Mouse (Mus musculus) hindbrain, postnatal 0 days (tissue): ENCODE data around the gene Fmnl2. TPM values are rescaled to one million over a fixed set of nuclear protein-coding genes. Genes with fewer than 3 reads are reported as not detected.

Source experiments
- ATAC-seq: fragments of 200-750 bp; cut with Nextera tagmentation; 2 replicates; pipeline ENCODE4 v1.8.0; 2017; ENCODE audit warnings: mild to moderate bottlenecking, moderate TSS enrichment, moderate library complexity
- DNase-seq: peaks from one replicate; pipeline ENCODE4 v3.0.0-alpha.2; 2015; ENCODE audit warnings: low spot score
- H3K27ac ChIP-seq: fragments of 300-500 bp; sonication (generic); 2 replicates; pipeline ENCODE4 v1.5.1; 2014; ENCODE audit warnings: mild to moderate bottlenecking
- H3K27me3 ChIP-seq: fragments of 300-500 bp; sonication (generic); 2 replicates; pipeline ENCODE4 v1.6.1; 2014; ENCODE audit warnings: low read length, mixed read lengths; ENCODE audit not compliant: insufficient read depth
- H3K36me3 ChIP-seq: fragments of 300-500 bp; sonication (generic); 2 replicates; pipeline ENCODE4 v1.6.1; 2014; ENCODE audit warnings: low read length, mixed read lengths; ENCODE audit not compliant: insufficient read depth
- H3K4me1 ChIP-seq: fragments of 300-500 bp; sonication (generic); 2 replicates; pipeline ENCODE4 v1.6.1; 2014; ENCODE audit warnings: antibody characterized with exemption, low read length, mixed read lengths; ENCODE audit not compliant: insufficient read depth
- H3K4me2 ChIP-seq: fragments of 300-500 bp; sonication (generic); 2 replicates; pipeline ENCODE4 v1.6.1; 2014; ENCODE audit warnings: low read depth, mild to moderate bottlenecking, low read length, moderate library complexity, mixed read lengths
- H3K4me3 ChIP-seq: fragments of 300-500 bp; sonication (generic); 2 replicates; pipeline ENCODE4 v1.5.1; 2014; ENCODE audit warnings: low read length
- H3K9ac ChIP-seq: fragments of 300-500 bp; sonication (generic); replicated peaks from 2 replicates; pipeline ENCODE4 v1.6.1; 2014; ENCODE audit warnings: mild to moderate bottlenecking, low read length, moderate library complexity, mixed read lengths
- H3K9me3 ChIP-seq: fragments of 300-500 bp; sonication (generic); 2 replicates; pipeline ENCODE4 v1.6.1; 2016; ENCODE audit warnings: low read length, mixed read lengths
- CTCF ChIP-seq: IDR thresholded peaks from 2 replicates; pipeline ENCODE4 v1.5.1; 2016; ENCODE audit warnings: antibody characterized with exemption, control low read depth, low read depth
- WGBS: fragments of 180-500 bp; shearing (Covaris S2); extraction: QIAGEN DNeasy Blood & Tissue Kit; methylation state at CpG from one replicate; pipeline ENCODE4 v1.1.7; 2014; 5-methylcytosine and 5-hydroxymethylcytosine counted together
- polyA plus RNA-seq: library from polyadenylated mRNA; unstranded; fragments of >200 nt; fragmentation: Nextera tagmentation; extraction: Ambion mirVana; gene quantifications from 2 replicates; pipeline ENCODE4 v1.2.1, GENCODE M21; 2015
- total RNA-seq: library from RNA; depleted of rRNA; stranded (reverse); fragments of >200 nt; gene quantifications from 2 replicates; pipeline ENCODE4 v1.2.3, GENCODE M21; 2014

Gene Fmnl2
- total and polyA plus RNA-seq, 2 experiments from 2014 or later: 9.3 to 27.6 TPM

- 84% methylated on average over 6 of the region's 6 CpGs for WGBS
- no peak for DNase-seq
- Histone ChIP-seq H3K27me3 (no peaks in the 10 kb centered on the region), H3K36me3 (no peaks in the 10 kb centered on the region), H3K9ac (no peak overlapping the region), H3K27ac (no peak overlapping the region), H3K9me3 (no peaks in the 10 kb centered on the region), H3K4me3 (no peak overlapping the region), H3K4me2 (no peak overlapping the region), H3K4me1 (peaks cover 6% of the 10 kb centered on the region; the same call in 1 of the 2 replicates)
- TF ChIP-seq CTCF: no peak
- ATAC-seq: no peak
These were observed 120.4 kb downstream of the Fmnl2 start for GRCm38 (mm10) chr2:52977921-52978675.

- Histone ChIP-seq H3K4me2 (no peak overlapping the region), H3K9ac (no peak overlapping the region), H3K27ac (no peak overlapping the region), H3K9me3 (no peaks in the 10 kb centered on the region), H3K27me3 (no peaks in the 10 kb centered on the region), H3K36me3 (no peaks in the 10 kb centered on the region), H3K4me3 (no peak overlapping the region), H3K4me1 (peaks cover 6% of the 10 kb centered on the region; the same call in 1 of the 2 replicates)
- ATAC-seq (no peak), DNase-seq (no peak)
- TF ChIP-seq CTCF: no peak
- WGBS: 85% methylated on average over 2 of the region's 2 CpGs
These were observed 121.1 kb downstream of the Fmnl2 start for GRCm38 (mm10) chr2:52978796-52979195.

- H3K4me2 ChIP-seq: no peak overlapping the region
- no peak overlapping the region for H3K9ac ChIP-seq
- ATAC-seq (no peak), DNase-seq (no peak)
- H3K4me1 ChIP-seq: peaks cover 6% of the 10 kb centered on the region; the same call in 1 of the 2 replicates
- H3K9me3 ChIP-seq: no peaks in the 10 kb centered on the region
- no peaks in the 10 kb centered on the region for H3K27me3 ChIP-seq
- 45% methylated on average over 4 of the region's 4 CpGs for WGBS
- no peak for TF ChIP-seq CTCF
- no peaks in the 10 kb centered on the region for H3K36me3 ChIP-seq
- H3K4me3 ChIP-seq: no peak overlapping the region
- 0 out of 2 replicates have a peak overlapping the region, but pooled peaks have one; percentile 9 for H3K27ac ChIP-seq
These were observed 121.7 kb downstream of the Fmnl2 start for GRCm38 (mm10) chr2:52979280-52979763.

GRCm38 (mm10) chr2:52981126-52981525, 123.5 kb downstream of the Fmnl2 start:
- WGBS: 81% methylated on average over 7 of the region's 7 CpGs
- no peak overlapping the region for H3K4me3 ChIP-seq
- TF ChIP-seq CTCF: no peak
- H3K9me3 ChIP-seq: no peaks in the 10 kb centered on the region
- H3K27me3 ChIP-seq: no peaks in the 10 kb centered on the region
- no peak for ATAC-seq
- DNase-seq: no peak
- H3K4me2 ChIP-seq: no peak overlapping the region
- no peak overlapping the region for H3K9ac ChIP-seq
- no peaks in the 10 kb centered on the region for H3K36me3 ChIP-seq
- H3K4me1 ChIP-seq: peaks cover 17% of the 10 kb centered on the region
- no peak overlapping the region for H3K27ac ChIP-seq

GRCm38 (mm10) chr2:52981595-52981994, 123.9 kb downstream of the Fmnl2 start:
- Histone ChIP-seq H3K36me3 (no peaks in the 10 kb centered on the region), H3K4me1 (peaks cover 20% of the 10 kb centered on the region), H3K9ac (no peak overlapping the region), H3K9me3 (no peaks in the 10 kb centered on the region), H3K4me3 (no peak overlapping the region), H3K27me3 (no peaks in the 10 kb centered on the region), H3K4me2 (no peak overlapping the region), H3K27ac (no peak overlapping the region)
- 89% methylated on average over 8 of the region's 8 CpGs for WGBS
- DNase-seq (no peak), ATAC-seq (no peak)
- no peak for TF ChIP-seq CTCF

GRCm38 (mm10) chr2:52982502-52982901, 124.8 kb downstream of the Fmnl2 start:
- Histone ChIP-seq H3K27ac (no peak overlapping the region), H3K9ac (no peak overlapping the region), H3K36me3 (no peaks in the 10 kb centered on the region), H3K9me3 (no peaks in the 10 kb centered on the region), H3K4me1 (peaks cover 24% of the 10 kb centered on the region), H3K27me3 (no peaks in the 10 kb centered on the region), H3K4me3 (no peak overlapping the region), H3K4me2 (no peak overlapping the region)
- DNase-seq (no peak), ATAC-seq (no peak)
- 89% methylated on average over 3 of the region's 3 CpGs for WGBS
- TF ChIP-seq CTCF: no peak

- no peak for DNase-seq
- no peaks in the 10 kb centered on the region for H3K27me3 ChIP-seq
- peaks cover 29% of the 10 kb centered on the region for H3K4me1 ChIP-seq
- no peak for TF ChIP-seq CTCF
- H3K36me3 ChIP-seq: no peaks in the 10 kb centered on the region
- no peak for ATAC-seq
- H3K4me2 ChIP-seq: no peak overlapping the region
- WGBS: 52% methylated on average over 1 of the region's 1 CpGs
- no peak overlapping the region for H3K27ac ChIP-seq
- no peak overlapping the region for H3K4me3 ChIP-seq
- H3K9ac ChIP-seq: no peak overlapping the region
- no peaks in the 10 kb centered on the region for H3K9me3 ChIP-seq
These were observed 126.9 kb downstream of the Fmnl2 start for GRCm38 (mm10) chr2:52984556-52984955.
